Comparison of ENCODE assay signal across 9 mouse cellular contexts in the genomic region with DNA sequence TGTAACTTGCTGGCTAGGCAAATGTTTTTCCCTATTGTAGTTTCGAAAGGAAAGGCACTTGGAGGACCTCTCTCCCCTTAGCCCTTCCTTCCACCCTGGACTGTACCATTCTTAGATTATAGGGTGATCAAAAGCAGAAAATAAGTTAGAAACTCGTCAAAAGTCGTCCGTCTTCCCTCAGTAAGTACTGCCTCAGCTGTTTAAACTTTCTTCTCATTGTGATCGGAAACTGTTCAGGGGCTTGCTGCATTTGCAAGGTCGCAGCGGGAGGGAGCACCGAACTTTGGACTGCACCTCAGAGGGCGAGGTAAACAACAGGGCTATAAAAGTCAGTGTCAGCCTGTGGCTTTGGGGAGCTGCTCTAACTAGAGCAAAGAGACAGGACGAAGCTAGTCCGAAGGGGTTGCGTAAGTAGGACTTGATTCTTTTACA. TPM values are rescaled to one million over a fixed set of nuclear protein-coding genes. Genes with fewer than 3 reads are reported as not detected.
DNase-seq lines count a peak whose midpoint lies in the region; ATAC-seq lines count a peak whose summit lies in the region.
"Had no signal": no experiment of that assay in that cellular context is flagged by ENCODE, and none has a peak within 500 bp of the region (broad histone marks: within the 10 kb centered on the region; RNA-seq: fewer than 3 reads in every experiment).

No protein-coding gene starts in this region.

- H3K27me3 ChIP-seq in embryonic facial prominence, embryonic 11.5 days (ENCODE audit: control insufficient read depth, insufficient read depth, low read length): no peaks in the 10 kb centered on the region
- no peaks in the 10 kb centered on the region for H3K27me3 ChIP-seq in limb, embryonic 12.5 days
- H3K27me3 ChIP-seq in midbrain, embryonic 14.5 days (ENCODE audit: control insufficient read depth, insufficient read depth, low read length): no peaks in the 10 kb centered on the region

- peak; percentile 81 to 85 for DNase-seq in urinary bladder, adult 18-20 months (ENCODE audit: low spot score in 2 of 2)
- no peak for DNase-seq in urinary bladder, postnatal 10 days (ENCODE audit: low spot score)
- peak; percentile 66 for DNase-seq in embryonic facial prominence, embryonic 11.5 days (ENCODE audit: low spot score)
- peak; percentile 99 for DNase-seq in heart, adult 11 months
- peak; percentile 89 for DNase-seq in kidney, adult 11 months
- peak; percentile 51 for DNase-seq in midbrain, embryonic 14.5 days
- peak; percentile 30 to 51 for DNase-seq in spleen, postnatal 14 days (ENCODE audit: low spot score in 2 of 2)

- WGBS in embryonic facial prominence, embryonic 11.5 days: 2% methylated on average over 12 of the region's 12 CpGs
- WGBS in limb, embryonic 12.5 days: 4% methylated on average over 12 of the region's 12 CpGs
- WGBS in midbrain, embryonic 14.5 days: 3% methylated on average over 12 of the region's 12 CpGs

- H3K9ac ChIP-seq in embryonic facial prominence, embryonic 11.5 days (replicated peaks; ENCODE audit: low read length): peak overlapping the region; percentile 67
- H3K9ac ChIP-seq in limb, embryonic 12.5 days (replicated peaks): peak overlapping the region; percentile 55
- H3K9ac ChIP-seq in midbrain, embryonic 14.5 days (replicated peaks; ENCODE audit: low read length): 0 out of 2 replicates have a peak overlapping the region, but pooled peaks have one; percentile 27

- peak overlapping the region; percentile 34 for H3K4me2 ChIP-seq in embryonic facial prominence, embryonic 11.5 days (ENCODE audit: low read depth, low read length)
- peak overlapping the region; percentile 57 for H3K4me2 ChIP-seq in limb, embryonic 12.5 days
- H3K4me2 ChIP-seq in midbrain, embryonic 14.5 days (ENCODE audit: low read length): peak overlapping the region; percentile 47

- no peaks in the 10 kb centered on the region for H3K4me1 ChIP-seq in embryonic facial prominence, embryonic 11.5 days (ENCODE audit: control insufficient read depth, insufficient read depth, low read length)
- H3K4me1 ChIP-seq in limb, embryonic 12.5 days (replicated peaks): peaks cover 10% of the 10 kb centered on the region
- H3K4me1 ChIP-seq in midbrain, embryonic 14.5 days (ENCODE audit: control insufficient read depth, insufficient read depth, low read length): no peaks in the 10 kb centered on the region

- peak overlapping the region; percentile 54 for H3K27ac ChIP-seq in embryonic facial prominence, embryonic 11.5 days (replicated peaks; ENCODE audit: low read depth, low read length)
- peak overlapping the region; percentile 92 for H3K27ac ChIP-seq in limb, embryonic 12.5 days
- H3K27ac ChIP-seq in midbrain, embryonic 14.5 days (replicated peaks; ENCODE audit: low read depth, low read length): no peak overlapping the region

- H3K9me3 ChIP-seq in embryonic facial prominence, embryonic 11.5 days (replicated peaks; ENCODE audit: control insufficient read depth, low read length): no peaks in the 10 kb centered on the region
- H3K9me3 ChIP-seq in limb, embryonic 12.5 days: no peaks in the 10 kb centered on the region
- no peaks in the 10 kb centered on the region for H3K9me3 ChIP-seq in midbrain, embryonic 14.5 days (ENCODE audit: control insufficient read depth, low read length)
- H3K9me3 ChIP-seq: G1E had no signal

- H3K4me3 ChIP-seq in embryonic facial prominence, embryonic 11.5 days (ENCODE audit: low read depth, low read length): peak overlapping the region; percentile 27
- H3K4me3 ChIP-seq in limb, embryonic 12.5 days (replicated peaks): peak overlapping the region; percentile 37
- peak overlapping the region; percentile 20; the same call in 1 of the 2 replicates for H3K4me3 ChIP-seq in midbrain, embryonic 14.5 days (replicated peaks; ENCODE audit: low read depth, low read length)

- H3K36me3 ChIP-seq in embryonic facial prominence, embryonic 11.5 days (replicated peaks; ENCODE audit: control insufficient read depth, insufficient read depth, low read depth, low read length): no peaks in the 10 kb centered on the region
- peaks cover 3% of the 10 kb centered on the region; the same call in 1 of the 2 replicates for H3K36me3 ChIP-seq in limb, embryonic 12.5 days
- no peaks in the 10 kb centered on the region for H3K36me3 ChIP-seq in midbrain, embryonic 14.5 days (ENCODE audit: control insufficient read depth, insufficient read depth, low read length)
- H3K36me3 ChIP-seq: G1E had no signal

- peak; percentile 78 for ATAC-seq in embryonic facial prominence, embryonic 11.5 days (replicated peaks; ENCODE audit: insufficient number of reproducible peaks, low FRiP score, low TSS enrichment, low read depth)
- peak; percentile 56; the same call in 1 of the 2 replicates for ATAC-seq in limb, embryonic 12.5 days (ENCODE audit: insufficient number of reproducible peaks, insufficient read depth, low FRiP score, low TSS enrichment, low read depth)
- no peak for ATAC-seq in midbrain, embryonic 14.5 days (ENCODE audit: low FRiP score, low TSS enrichment)

RNA-seq across cellular contexts. Expression of gene Selenop, which starts 2.3 kb away (rescaled TPM):
- polyA plus RNA-seq in embryonic facial prominence, embryonic 11.5 days (2014; fragmentation: Nextera tagmentation; extraction: Ambion mirVana): 101 TPM in 2 replicates
- polyA plus RNA-seq in limb, embryonic 12.5 days (2016; fragmentation: Nextera tagmentation; extraction: Ambion mirVana): 52.8 and 57.4 TPM in 2 replicates
- 47.6 and 131 TPM in 2 replicates for polyA plus RNA-seq in midbrain, embryonic 14.5 days (2014; fragmentation: Nextera tagmentation; extraction: Ambion mirVana)
- polyA plus RNA-seq: G1E had no signal

RNA-seq across cellular contexts. Expression of gene Ccdc152, which starts 32.7 kb away (rescaled TPM):
- 0.17 TPM in 1 of 2 replicates, not detected in the other for polyA plus RNA-seq in embryonic facial prominence, embryonic 11.5 days (2014; fragmentation: Nextera tagmentation; extraction: Ambion mirVana)
- polyA plus RNA-seq in limb, embryonic 12.5 days (2016; fragmentation: Nextera tagmentation; extraction: Ambion mirVana): 0.15 and 0.26 TPM in 2 replicates
- polyA plus RNA-seq in midbrain, embryonic 14.5 days (2014; fragmentation: Nextera tagmentation; extraction: Ambion mirVana): 0.17 TPM in 1 of 2 replicates, not detected in the other
- polyA plus RNA-seq: G1E had no signal
